Mouse (Mus musculus) embryonic facial prominence, embryonic 15.5 days (tissue): ENCODE results near the gene Gjd3. TPM values are rescaled to one million over a fixed set of nuclear protein-coding genes. Genes with fewer than 3 reads are reported as not detected.

Source experiments
- ATAC-seq: fragments of 200-750 bp; cut with Nextera tagmentation; 2 replicates; pipeline ENCODE4 v1.8.0; 2017; ENCODE audit warnings: low read depth, moderate TSS enrichment; ENCODE audit not compliant: insufficient number of reproducible peaks, low FRiP score, low TSS enrichment
- H3K27ac ChIP-seq: fragments of 300-500 bp; sonication (generic); replicated peaks from 2 replicates; pipeline ENCODE4 v1.5.1; 2015; ENCODE audit warnings: mild to moderate bottlenecking, inconsistent platforms
- H3K27me3 ChIP-seq: fragments of 300-500 bp; sonication (generic); 2 replicates; pipeline ENCODE4 v1.6.1; 2015; ENCODE audit warnings: inconsistent platforms
- H3K36me3 ChIP-seq: fragments of 300-500 bp; sonication (generic); 2 replicates; pipeline ENCODE4 v1.6.1; 2015; ENCODE audit warnings: mild to moderate bottlenecking, inconsistent platforms
- H3K4me1 ChIP-seq: fragments of 300-500 bp; sonication (generic); 2 replicates; pipeline ENCODE4 v1.6.1; 2015; ENCODE audit warnings: inconsistent platforms
- H3K4me2 ChIP-seq: fragments of 300-500 bp; sonication (generic); replicated peaks from 2 replicates; pipeline ENCODE4 v1.6.1; 2015; ENCODE audit warnings: mild to moderate bottlenecking, inconsistent platforms
- H3K4me3 ChIP-seq: fragments of 300-500 bp; sonication (generic); replicated peaks from 2 replicates; pipeline ENCODE4 v1.5.1; 2015; ENCODE audit warnings: mild to moderate bottlenecking, inconsistent platforms
- H3K9ac ChIP-seq: fragments of 300-500 bp; sonication (generic); 2 replicates; pipeline ENCODE4 v1.6.1; 2015; ENCODE audit warnings: inconsistent platforms
- H3K9me3 ChIP-seq: fragments of 300-500 bp; sonication (generic); replicated peaks from 2 replicates; pipeline ENCODE4 v1.6.1; 2016; ENCODE audit warnings: inconsistent platforms
- WGBS: fragments of 180-500 bp; shearing (Covaris S2); methylation state at CpG from one replicate; pipeline ENCODE4 v1.1.7; 2015; 5-methylcytosine and 5-hydroxymethylcytosine counted together
- polyA plus RNA-seq: library from polyadenylated mRNA; unstranded; fragments of >200 nt; fragmentation: Nextera tagmentation; extraction: Ambion mirVana; gene quantifications from 2 replicates; pipeline ENCODE4 v1.2.1, GENCODE M21; 2015

The Gjd3 gene
- polyA plus RNA-seq, 1 experiment from 2014 or later, result 1.1 TPM

DNA sequence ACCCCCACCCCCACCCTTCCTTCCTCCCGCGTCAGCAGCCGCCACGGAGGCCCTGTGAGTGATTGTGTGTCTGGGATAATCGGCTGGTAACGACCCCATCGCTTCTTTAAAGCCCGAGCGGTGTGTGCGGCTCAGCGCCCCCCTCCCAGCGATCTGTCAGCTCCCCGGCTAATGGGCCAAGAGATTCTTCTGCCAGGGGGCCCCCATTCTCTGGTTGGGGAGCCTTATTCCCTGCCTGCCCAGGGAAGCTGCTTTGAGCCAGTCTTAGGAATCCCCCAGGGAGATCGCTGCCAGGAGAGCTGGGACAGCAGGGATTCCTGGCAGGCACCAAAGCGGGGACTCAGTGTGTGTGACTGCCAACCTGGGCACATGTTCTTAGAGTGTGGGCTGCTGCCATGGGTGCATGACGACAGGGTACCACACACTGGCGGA lies 13.3 kb downstream of the Gjd3 start:
- Histone ChIP-seq H3K9me3 (no peaks in the 10 kb centered on the region), H3K4me2 (0 out of 2 replicates have a peak overlapping the region, but pooled peaks have one; percentile 13), H3K27me3 (no peaks in the 10 kb centered on the region), H3K4me3 (no peak overlapping the region), H3K9ac (no peak overlapping the region), H3K36me3 (peaks cover 67% of the 10 kb centered on the region), H3K27ac (peak overlapping the region; percentile 74), H3K4me1 (peaks cover 76% of the 10 kb centered on the region)
- 22% methylated on average over 17 of the region's 17 CpGs for WGBS
- no peak for ATAC-seq

DNA sequence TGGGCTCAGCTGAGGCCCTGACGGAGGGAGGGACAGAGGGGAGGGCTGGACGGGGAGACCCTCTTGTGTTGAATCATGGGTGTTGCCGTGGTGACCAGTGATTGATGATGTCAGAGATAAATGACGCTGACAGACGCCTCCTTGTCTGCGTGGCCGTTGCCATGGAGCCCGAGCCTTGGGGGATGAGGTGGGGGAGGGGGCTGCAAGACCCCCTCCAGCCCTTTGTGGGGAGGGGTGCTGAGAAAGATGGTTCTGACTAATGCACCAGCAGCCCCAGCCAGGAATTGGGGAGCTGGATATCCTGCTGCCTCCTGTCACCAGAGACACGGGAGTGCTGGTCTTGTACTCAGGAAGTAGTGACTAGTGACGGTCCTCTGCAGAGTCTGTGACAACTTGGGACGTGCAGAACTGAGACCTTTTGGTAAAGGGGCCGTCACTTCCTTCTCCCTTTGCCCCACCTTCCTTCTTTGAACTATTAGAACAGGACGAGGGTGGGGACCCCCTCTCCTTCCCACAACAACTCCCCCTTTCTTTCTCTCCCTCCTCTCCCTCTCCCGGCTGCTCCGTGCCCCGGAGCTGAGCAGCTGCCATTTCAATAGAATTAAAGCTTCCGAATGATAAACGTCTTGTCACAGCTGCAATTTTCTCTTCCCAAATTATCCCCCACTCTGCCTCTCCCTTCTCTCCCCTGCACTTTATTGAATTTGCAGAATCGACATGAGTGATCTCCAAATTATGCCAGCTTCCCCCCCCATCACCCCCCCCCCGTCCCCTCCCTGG lies 13.9 kb downstream of the Gjd3 start:
- Histone ChIP-seq H3K4me3 (no peak overlapping the region), H3K4me1 (peaks cover 82% of the 10 kb centered on the region), H3K4me2 (no peak overlapping the region; the same call in 1 of the 2 replicates), H3K36me3 (peaks cover 61% of the 10 kb centered on the region), H3K27me3 (no peaks in the 10 kb centered on the region), H3K27ac (peak overlapping the region; percentile 74), H3K9ac (no peak overlapping the region), H3K9me3 (no peaks in the 10 kb centered on the region)
- ATAC-seq, result no peak
- WGBS, result 11% methylated on average over 20 of the region's 20 CpGs

DNA sequence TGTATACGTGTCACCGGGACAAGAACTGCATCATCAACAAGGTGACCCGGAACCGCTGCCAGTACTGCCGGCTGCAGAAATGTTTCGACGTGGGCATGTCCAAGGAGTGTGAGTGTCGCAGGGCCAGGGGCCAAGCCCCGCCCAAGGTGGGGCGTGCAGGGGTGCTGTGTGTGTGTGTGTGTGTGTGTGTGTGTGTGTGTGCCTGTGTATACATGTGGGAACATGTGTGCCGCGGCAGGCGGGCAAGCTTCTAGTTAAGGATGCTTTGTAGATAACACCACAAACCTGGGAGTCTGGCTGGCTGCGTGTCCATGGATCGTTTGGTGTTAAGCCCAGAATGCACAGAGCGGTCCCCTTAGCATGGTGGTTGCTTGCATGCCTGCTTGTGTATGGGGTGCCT lies 14.7 kb downstream of the Gjd3 start:
- Histone ChIP-seq H3K4me2 (no peak overlapping the region), H3K9me3 (no peaks in the 10 kb centered on the region), H3K4me1 (peaks cover 91% of the 10 kb centered on the region), H3K9ac (no peak overlapping the region), H3K36me3 (peaks cover 53% of the 10 kb centered on the region), H3K4me3 (no peak overlapping the region), H3K27me3 (no peaks in the 10 kb centered on the region), H3K27ac (peak overlapping the region; percentile 74)
- WGBS, result 47% methylated on average over 16 of the region's 16 CpGs
- no peak for ATAC-seq

DNA sequence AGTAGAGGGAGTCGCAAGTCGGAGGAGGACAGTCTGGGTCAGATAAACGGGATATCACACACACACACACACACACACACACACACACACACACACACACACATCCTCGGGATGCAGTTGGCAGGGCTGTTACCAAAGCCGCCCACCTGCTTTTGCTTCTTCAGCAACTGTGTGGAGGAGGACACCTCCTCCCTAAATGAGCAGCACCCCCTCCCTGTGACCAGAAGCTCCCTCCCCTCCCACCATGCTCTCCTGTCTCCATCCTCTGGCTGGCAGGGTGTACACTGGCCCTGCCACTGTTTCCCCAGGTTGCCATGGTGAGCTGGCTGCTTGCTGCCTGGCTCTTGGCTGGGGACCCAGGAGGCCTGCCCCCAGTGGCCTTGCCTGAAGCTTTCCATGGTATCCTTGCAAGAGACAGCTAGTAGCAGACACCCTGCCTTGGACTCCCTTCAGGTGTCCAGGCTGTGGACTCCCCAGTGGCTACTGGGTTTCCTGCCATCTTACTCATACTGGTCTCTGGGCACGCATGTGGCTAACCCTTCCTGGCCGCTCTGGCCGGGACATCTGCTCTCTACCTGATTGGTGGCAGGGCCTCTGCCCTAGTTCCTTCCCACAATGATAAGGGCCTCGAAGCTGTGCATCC lies 16.2 kb downstream of the Gjd3 start:
- WGBS, result 51% methylated on average over 9 of the region's 9 CpGs
- no peak overlapping the region for H3K4me2 ChIP-seq
- peaks cover 39% of the 10 kb centered on the region for H3K36me3 ChIP-seq

DNA sequence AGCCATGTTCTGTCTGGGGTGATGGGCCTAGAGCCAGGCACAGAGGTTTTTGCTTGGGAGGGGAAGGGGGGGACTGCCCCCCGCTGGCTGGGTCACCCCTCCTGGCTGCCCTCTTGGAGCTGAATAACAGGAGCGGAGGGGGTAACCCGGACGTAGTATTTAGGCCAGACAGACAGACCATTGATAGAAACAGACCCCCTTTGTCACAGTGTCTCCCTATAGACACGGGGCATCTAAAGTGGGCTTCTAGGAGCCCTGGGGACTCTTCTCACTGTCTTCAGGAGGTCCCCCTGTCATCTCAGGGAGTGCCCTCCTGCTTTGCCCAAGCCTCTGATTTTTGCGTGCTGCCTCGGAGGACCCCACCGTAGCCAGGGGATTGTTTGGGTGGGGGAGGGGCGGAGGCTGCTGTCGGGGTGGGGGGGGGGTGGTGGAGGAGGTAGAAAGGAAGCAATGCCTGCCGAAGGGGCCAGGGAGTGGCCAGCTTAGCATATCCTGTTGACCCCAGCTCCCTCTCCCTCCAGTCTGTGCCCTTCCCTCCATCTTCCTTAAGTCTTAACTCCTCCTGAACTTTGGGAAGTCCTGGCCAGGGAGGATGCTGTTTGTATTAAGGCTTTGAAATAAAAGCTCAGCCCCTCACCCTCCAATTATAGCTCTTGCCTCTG lies 17.3 kb downstream of the Gjd3 start:
- no peak for ATAC-seq
- 20% methylated on average over 11 of the region's 11 CpGs for WGBS
- peak overlapping the region; percentile 89 for H3K27ac ChIP-seq
- H3K36me3 ChIP-seq, result peaks cover 28% of the 10 kb centered on the region
- peak overlapping the region; percentile 95 for H3K4me2 ChIP-seq
- H3K4me3 ChIP-seq, result peak overlapping the region; percentile 6; the same call in 1 of the 2 replicates
- H3K9me3 ChIP-seq, result no peaks in the 10 kb centered on the region
- no peaks in the 10 kb centered on the region for H3K27me3 ChIP-seq
- H3K4me1 ChIP-seq, result peaks cover 100% of the 10 kb centered on the region
- H3K9ac ChIP-seq, result no peak overlapping the region

More for the DNA sequence above, 16.2 kb downstream of the Gjd3 start:
- no peaks in the 10 kb centered on the region for H3K27me3 ChIP-seq
- 0 out of 2 replicates have a peak overlapping the region, but pooled peaks have one; percentile 34 for H3K27ac ChIP-seq
- no peak overlapping the region for H3K9ac ChIP-seq
- H3K9me3 ChIP-seq, result no peaks in the 10 kb centered on the region
- H3K4me3 ChIP-seq, result no peak overlapping the region
- H3K4me1 ChIP-seq, result peaks cover 100% of the 10 kb centered on the region
- ATAC-seq, result no peak

DNA sequence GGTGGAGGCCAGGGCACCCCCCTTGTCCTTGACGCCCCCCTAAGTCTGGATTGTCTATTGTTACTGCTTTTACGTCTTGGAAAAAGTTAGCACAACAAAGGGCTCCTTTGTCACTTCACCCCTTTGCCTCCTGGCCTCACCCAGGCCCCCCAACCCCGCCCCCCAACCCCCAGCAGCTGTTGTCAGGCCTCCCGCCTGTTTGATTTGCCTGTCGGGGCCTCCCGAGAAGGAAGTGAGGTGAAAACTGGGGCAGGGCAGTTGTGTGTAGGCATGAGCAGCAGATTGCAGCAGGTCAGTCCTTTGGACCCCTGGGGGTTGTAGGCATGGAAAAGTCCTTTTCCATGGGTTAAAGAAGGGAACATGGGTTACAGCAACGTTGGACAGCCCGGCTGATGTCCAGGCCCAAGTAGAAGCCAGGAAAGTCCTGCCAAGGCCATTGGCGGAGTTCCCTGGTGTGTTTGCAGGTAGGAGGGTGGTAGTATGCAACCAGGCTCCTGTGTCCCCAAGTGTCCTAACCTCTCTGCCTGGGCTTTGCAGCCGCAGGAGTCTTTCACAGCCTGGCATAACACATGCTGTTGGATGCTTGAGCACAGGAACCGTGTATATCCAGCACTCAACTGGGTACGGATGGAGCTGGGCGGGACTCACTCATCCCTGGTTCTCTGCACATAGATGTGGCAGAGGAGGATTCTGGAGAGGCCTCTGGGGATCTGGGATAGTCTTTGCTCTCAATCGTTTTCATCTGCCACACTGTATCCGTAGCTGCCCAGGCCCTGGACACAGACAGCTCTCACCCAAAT lies 18.0 kb downstream of the Gjd3 start:
- no peak overlapping the region for H3K9ac ChIP-seq
- ATAC-seq, result no peak
- H3K27me3 ChIP-seq, result no peaks in the 10 kb centered on the region
- H3K4me3 ChIP-seq, result peak overlapping the region; percentile 6; the same call in 1 of the 2 replicates
- peak overlapping the region; percentile 95 for H3K4me2 ChIP-seq
- H3K4me1 ChIP-seq, result peaks cover 100% of the 10 kb centered on the region
- WGBS, result 22% methylated on average over 15 of the region's 15 CpGs
- no peaks in the 10 kb centered on the region for H3K9me3 ChIP-seq
- peaks cover 23% of the 10 kb centered on the region for H3K36me3 ChIP-seq
- peak overlapping the region; percentile 89 for H3K27ac ChIP-seq

DNA sequence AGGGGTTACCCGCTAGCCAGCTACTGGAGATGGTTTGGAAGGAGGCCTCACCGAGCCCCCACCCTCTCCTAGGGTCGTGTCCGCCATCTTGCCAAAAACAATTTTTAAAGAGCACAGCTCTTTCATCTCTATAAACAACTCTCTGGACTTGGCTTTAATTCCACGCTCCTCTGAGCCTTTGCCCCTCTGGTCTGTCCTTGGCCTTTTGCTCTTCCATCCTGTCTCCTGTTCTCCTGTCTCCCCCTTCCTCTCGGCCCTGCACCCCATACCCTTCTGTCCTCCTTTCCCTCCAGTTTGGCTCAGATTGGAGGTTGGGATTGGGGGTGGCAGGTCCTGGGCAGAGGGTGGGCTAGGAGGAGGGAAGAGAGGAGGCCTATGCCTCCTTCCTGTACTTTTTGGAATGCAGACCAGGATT lies 18.6 kb downstream of the Gjd3 start:
- peak overlapping the region; percentile 63 for H3K4me3 ChIP-seq
- H3K4me2 ChIP-seq, result peak overlapping the region; percentile 95
- H3K27me3 ChIP-seq, result no peaks in the 10 kb centered on the region
- peaks cover 23% of the 10 kb centered on the region for H3K36me3 ChIP-seq
- no peak for ATAC-seq
- 20% methylated on average over 6 of the region's 6 CpGs for WGBS
- no peak overlapping the region; the same call in 1 of the 2 replicates for H3K9ac ChIP-seq
- peak overlapping the region; percentile 89 for H3K27ac ChIP-seq
- no peaks in the 10 kb centered on the region for H3K9me3 ChIP-seq
- H3K4me1 ChIP-seq, result peaks cover 100% of the 10 kb centered on the region

DNA sequence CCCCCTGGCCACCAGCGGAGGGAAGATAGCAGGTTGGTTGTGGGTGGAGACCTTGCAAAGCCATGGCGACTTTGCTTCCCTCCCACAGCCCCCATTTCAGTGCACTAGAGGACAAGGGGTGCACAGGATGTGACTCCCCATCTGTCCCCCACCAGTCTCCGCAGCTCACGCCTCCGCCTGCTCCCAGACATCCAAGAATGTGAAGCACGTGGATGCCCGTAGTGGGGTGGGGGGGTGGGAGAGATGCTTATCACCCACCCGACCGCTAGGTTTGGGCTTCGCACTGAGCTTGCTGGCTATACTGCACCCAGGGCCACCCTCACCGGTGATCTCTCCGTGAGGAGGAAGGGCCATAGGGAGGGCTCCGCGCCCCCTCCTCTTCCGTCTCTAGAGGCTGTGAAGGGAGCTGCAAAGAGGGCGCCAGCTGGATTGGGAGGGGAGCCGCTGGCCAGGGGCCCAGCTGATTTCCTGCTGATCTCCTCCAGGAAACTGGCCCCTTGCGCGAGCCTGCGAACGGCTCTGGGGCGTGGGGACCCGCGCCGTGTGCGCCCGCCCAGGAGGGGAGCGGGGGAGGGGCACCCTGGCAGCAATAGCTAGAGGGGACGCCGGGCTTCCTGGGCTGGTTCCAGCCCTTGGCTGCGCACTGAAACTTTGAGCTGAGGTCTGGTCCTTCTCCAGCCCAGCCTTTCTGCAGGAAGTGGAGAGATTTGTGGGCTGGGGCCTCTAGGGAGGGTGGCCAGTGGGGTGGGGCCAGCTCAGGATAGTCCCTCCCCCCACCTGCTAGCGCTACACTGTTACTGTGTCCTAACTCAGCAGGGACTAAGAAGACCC lies 19.4 kb downstream of the Gjd3 start:
- Histone ChIP-seq H3K27ac (peak overlapping the region; percentile 89), H3K4me2 (peak overlapping the region; percentile 95), H3K27me3 (no peaks in the 10 kb centered on the region), H3K9ac (0 out of 2 replicates have a peak overlapping the region, but pooled peaks have one; percentile 15), H3K9me3 (no peaks in the 10 kb centered on the region), H3K4me3 (peak overlapping the region; percentile 63), H3K36me3 (peaks cover 21% of the 10 kb centered on the region), H3K4me1 (peaks cover 98% of the 10 kb centered on the region)
- 1% methylated on average over 32 of the region's 32 CpGs for WGBS
- ATAC-seq, result peak; percentile 80

DNA sequence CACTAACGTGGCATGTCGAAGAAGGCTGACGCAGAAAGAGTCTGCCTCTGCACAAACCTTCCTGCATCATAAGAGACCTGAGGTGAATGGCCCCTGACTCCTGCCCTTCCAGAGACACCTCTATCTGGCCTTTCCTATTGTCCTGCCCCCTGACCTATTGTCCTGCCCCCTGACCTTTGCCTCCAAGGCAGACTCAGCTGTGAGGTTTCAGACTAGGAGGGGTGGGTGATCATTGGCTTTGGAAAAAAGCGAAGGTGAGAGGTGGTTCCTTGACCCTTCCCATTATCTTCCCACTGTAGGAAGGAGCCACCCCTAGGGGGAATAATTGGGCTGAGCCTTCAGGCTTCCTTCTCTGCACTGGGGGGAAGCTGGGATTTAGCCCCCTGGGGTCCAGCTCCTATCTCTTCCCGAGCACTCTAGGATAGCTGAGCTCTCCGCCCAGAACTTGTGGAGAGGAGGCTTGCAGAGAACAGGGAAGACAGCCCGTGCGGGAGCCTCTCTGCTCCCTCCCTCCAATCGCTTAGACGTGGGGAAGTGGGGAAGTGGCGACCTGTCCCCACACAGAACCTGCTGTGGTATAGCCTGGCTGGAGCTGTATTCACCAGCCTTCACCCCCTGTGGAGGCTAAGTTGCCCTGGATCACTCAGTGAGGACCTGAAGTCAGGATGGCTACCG lies 20.3 kb downstream of the Gjd3 start:
- WGBS, result 17% methylated on average over 12 of the region's 12 CpGs
- peak overlapping the region; percentile 95 for H3K4me2 ChIP-seq
- H3K9me3 ChIP-seq, result no peaks in the 10 kb centered on the region
- peaks cover 18% of the 10 kb centered on the region for H3K36me3 ChIP-seq
- ATAC-seq, result no peak
- no peaks in the 10 kb centered on the region for H3K27me3 ChIP-seq
- no peak overlapping the region for H3K9ac ChIP-seq
- H3K4me3 ChIP-seq, result peak overlapping the region; percentile 63
- peaks cover 89% of the 10 kb centered on the region for H3K4me1 ChIP-seq
- H3K27ac ChIP-seq, result peak overlapping the region; percentile 89
